Mouse (Mus musculus): Measurements from ENCODE around the gene Adora1.

Adora1 gene

GRCm38 (mm10) chr1:134215059-134215458 is 20.2 kb downstream of the Adora1 start:
- DNase-seq = no peak

- no peak for DNase-seq
Measured at GRCm38 (mm10) chr1:134213405-134213804, 21.8 kb downstream of the Adora1 start.

- DNase-seq = no peak
Measured at GRCm38 (mm10) chr1:134212351-134212750, 22.9 kb downstream of the Adora1 start.

- no peak for DNase-seq
Measured at GRCm38 (mm10) chr1:134211631-134212030, 23.6 kb downstream of the Adora1 start.

GRCm38 (mm10) chr1:134211043-134211442 is 24.2 kb downstream of the Adora1 start:
- DNase-seq = no peak

GRCm38 (mm10) chr1:134210179-134210755 is 25.0 kb downstream of the Adora1 start:
- DNase-seq = no peak

- DNase-seq = no peak
Measured at GRCm38 (mm10) chr1:134206085-134206484, 29.1 kb downstream of the Adora1 start.

GRCm38 (mm10) chr1:134205296-134206018 is 29.8 kb downstream of the Adora1 start:
- DNase-seq = no peak

- DNase-seq = no peak
Measured at GRCm38 (mm10) chr1:134204230-134204629, 31.0 kb downstream of the Adora1 start.

GRCm38 (mm10) chr1:134201751-134202420 is 33.3 kb downstream of the Adora1 start:
- DNase-seq = peak; percentile 50

- DNase-seq = no peak
Measured at GRCm38 (mm10) chr1:134200998-134201686, 34.1 kb downstream of the Adora1 start.

- DNase-seq = no peak
Measured at GRCm38 (mm10) chr1:134200481-134200880, 34.8 kb downstream of the Adora1 start.

- DNase-seq = no peak
Measured at GRCm38 (mm10) chr1:134198197-134198995, 36.8 kb downstream of the Adora1 start.

GRCm38 (mm10) chr1:134197325-134197982 is 37.8 kb downstream of the Adora1 start:
- no peak for DNase-seq

- DNase-seq = no peak
Measured at GRCm38 (mm10) chr1:134196386-134196785, 38.8 kb downstream of the Adora1 start.

- no peak for DNase-seq
Measured at GRCm38 (mm10) chr1:134195979-134196378, 39.3 kb downstream of the Adora1 start.

GRCm38 (mm10) chr1:134195571-134195970 is 39.7 kb downstream of the Adora1 start:
- DNase-seq = no peak

- no peak for DNase-seq
Measured at GRCm38 (mm10) chr1:134195117-134195516, 40.1 kb downstream of the Adora1 start.

GRCm38 (mm10) chr1:134194298-134195022 is 40.8 kb downstream of the Adora1 start:
- no peak for DNase-seq

GRCm38 (mm10) chr1:134193674-134194197 is 41.5 kb downstream of the Adora1 start:
- DNase-seq = no peak

- no peak for DNase-seq
Measured at GRCm38 (mm10) chr1:134193126-134193525, 42.1 kb downstream of the Adora1 start, which contains the start of gene Mybph. Mybph (plus strand) TSS chr1:134193448.
